Mouse (Mus musculus) adrenal gland, postnatal 36 days (tissue): ENCODE results near the gene Calu. TPM values are rescaled to one million over a fixed set of nuclear protein-coding genes. Genes with fewer than 3 reads are reported as not detected.

ENCODE experiments used
- DNase-seq, 2 experiments: peaks; one replicate each; pipeline ENCODE4 v3.0.0; 2021; ENCODE audit warnings: mixed read lengths in 1 of 2
- microRNA-seq: library from miRNA; unstranded; fragments of <30 nt; microRNA quantifications from one replicate; pipeline ENCODE4 v1.2.0, GENCODE M21; 2021
- total RNA-seq, 2 experiments: library from RNA; stranded (reverse); gene quantifications; 2 replicates each; pipeline ENCODE4 v1.2.3; 2021

The Calu gene
- total RNA-seq, 2 experiments from 2014 or later, result 139 to 152 TPM

DNA sequence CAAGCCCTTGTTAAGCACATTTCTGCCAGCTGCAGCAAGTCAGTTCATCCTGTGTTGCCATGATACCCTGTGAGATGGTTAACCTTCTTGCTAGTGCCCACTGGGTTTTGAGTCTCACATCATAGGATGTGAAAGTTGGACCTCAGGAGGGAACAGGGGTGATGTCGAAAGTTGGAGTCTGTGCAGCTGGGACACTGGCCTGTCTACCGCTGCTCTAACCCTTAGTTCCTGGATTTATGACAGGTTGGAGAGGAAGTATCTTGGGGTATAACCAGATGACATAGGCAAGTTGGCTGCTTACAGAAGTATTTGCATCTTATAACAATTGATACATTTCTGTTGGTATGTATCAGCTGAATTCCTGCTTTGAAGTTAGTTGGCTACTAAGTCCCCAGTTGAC is 72.7 kb downstream of the Calu start:
- no peak for DNase-seq

DNA sequence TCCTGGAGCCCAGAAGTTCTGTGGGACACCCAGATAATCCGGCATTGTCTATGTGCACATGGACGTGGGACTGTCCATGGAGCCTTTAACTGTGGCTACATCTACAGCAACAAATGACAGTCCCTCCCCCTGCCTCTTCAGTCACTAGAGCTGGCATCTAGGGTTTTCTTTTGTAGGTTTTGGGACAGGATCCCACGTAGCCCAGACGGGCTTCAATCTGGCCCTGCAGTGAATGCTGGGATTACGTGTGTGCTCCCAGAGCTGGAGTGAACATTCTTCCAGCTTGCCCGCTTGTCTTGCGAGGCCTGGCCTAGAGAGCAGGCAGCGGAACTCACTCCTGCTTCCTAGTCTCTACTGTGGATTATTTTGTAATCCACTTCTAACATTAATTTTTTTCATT is 77.2 kb downstream of the Calu start:
- no peak for DNase-seq

DNA sequence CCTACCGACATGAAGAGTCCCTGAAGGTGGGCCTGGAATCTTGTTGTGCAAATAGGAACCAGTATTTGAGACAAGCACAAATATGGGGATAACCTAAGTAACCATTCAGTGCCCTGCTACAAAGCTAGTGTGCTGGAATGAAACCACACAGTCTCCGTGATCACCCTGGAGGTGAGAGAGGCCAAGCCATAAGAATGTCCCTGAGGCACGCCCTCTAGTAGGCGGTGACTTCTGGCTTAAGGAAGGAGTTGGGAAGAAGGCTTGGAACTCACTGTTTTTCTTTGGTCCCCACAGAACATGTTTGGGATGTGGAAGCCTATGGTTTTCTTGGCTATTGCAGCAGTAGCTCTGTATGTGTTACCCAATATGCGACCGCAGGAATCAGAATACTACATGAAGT is 78.5 kb downstream of the Calu start:
- DNase-seq, result no peak

Small RNAs within 50 kb of the gene (microRNA-seq; reads per million reads assigned to microRNA genes)
- gene Gm26220 (not detected), gene Gm44354 (not detected)

Other genes starting within 250 kb of the Calu start
- 10 to 100 TPM; 28.4 to 29.7 TPM for gene Rbm28, start 183.1 kb upstream of the Calu start, total RNA-seq
- 1 to 10 TPM; 3.2 TPM for gene Prrt4, start 168.5 kb upstream of the Calu start, total RNA-seq
- 10 to 100 TPM; 74.9 to 83.1 TPM for gene Impdh1, start 131.7 kb upstream of the Calu start, total RNA-seq
- 1 to 10 TPM; 6.0 to 7.0 TPM for gene Hilpda, start 75.6 kb upstream of the Calu start, total RNA-seq
- not detected for gene Fam71f2, start 68.5 kb upstream of the Calu start, total RNA-seq
- gene Fam71f1, start 28.9 kb upstream of the Calu start, total RNA-seq, result not detected
- not detected for gene Opn1sw, start 40.4 kb downstream of the Calu start, total RNA-seq
- 1 to 10 TPM; 3.3 to 3.9 TPM for gene Ccdc136, start 48.2 kb downstream of the Calu start, total RNA-seq
- 1 to 10 TPM; 4.7 to 5.1 TPM for gene Flnc, start 85.2 kb downstream of the Calu start, total RNA-seq
- gene Atp6v1f, start 119.6 kb downstream of the Calu start, total RNA-seq, result 100 to 1,000 TPM; 205 to 224 TPM
- gene Atp6v1fnb, start 123.4 kb downstream of the Calu start, total RNA-seq, result under 1 TPM in 1 of 2 experiments, not detected in 1; 0.43 TPM
- gene Kcp, start 159.9 kb downstream of the Calu start, total RNA-seq, result 1 to 10 TPM; 3.5 to 4.6 TPM
- 1 to 10 TPM; 4.4 to 4.9 TPM for gene Irf5, start 178.6 kb downstream of the Calu start, total RNA-seq